Mouse (Mus musculus) retina, postnatal 7 days (tissue): ENCODE data around the gene Ick.
A peak's percentile ranks its signal among the peaks of the same experiment; 100 is the strongest.
"Not testable (repeated sequence)": the region's sequence is repeated elsewhere in the genome, so short reads cannot be mapped to it uniquely, and the experiment has no call there.

Source experiments
- DNase-seq: peaks from one replicate; pipeline ENCODE4 v3.0.0-alpha.2; 2012; ENCODE audit warnings: low read depth, low spot score

The Ick gene

GRCm38 (mm10) chr9:78148149-78148548, 39.2 kb downstream of the Ick start:
- DNase-seq, result no peak

GRCm38 (mm10) chr9:78149770-78150169, 40.8 kb downstream of the Ick start:
- DNase-seq, result not testable (repeated sequence)

- DNase-seq, result no peak
These were observed 45.4 kb downstream of the Ick start for GRCm38 (mm10) chr9:78154211-78154977.

DNA sequence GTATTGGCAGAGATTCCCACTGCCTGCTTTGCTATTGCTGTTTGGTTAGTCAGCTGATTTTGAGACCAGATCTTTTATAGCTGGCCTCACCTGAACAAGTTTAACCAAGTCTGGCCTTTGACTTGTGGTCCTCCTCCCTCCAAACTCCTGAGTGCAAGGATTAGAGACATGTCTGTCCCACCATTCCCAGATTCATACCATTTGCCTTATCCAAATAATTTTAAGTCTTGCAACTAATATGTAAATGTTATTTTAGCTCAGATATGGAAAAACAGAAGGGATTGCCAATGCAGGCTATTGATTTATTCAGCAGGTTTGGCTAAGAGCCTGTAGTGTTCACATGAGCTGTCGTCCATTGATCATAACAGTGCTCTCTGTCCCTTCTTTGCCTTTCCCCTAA, 48.2 kb downstream of the Ick start:
- DNase-seq, result no peak

DNA sequence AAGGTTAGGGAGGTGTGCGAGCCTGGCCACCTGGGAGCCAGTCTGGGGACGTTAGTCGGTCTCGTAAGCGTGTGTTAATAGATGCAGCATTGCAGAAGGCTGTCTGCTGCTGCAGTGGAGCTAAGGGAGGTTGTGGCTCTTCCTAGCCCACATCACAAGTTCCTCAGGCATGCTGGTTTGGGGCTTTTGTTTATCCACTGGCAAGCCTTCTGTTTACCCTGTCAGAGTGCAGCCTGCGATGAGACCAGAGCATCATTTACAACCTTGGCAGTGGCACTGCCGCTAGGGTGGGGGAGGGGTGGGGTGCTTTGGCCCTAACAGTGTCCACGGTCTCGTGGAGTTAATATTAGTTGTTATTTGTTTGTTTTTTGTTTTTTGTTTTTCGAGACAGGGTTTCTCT, 54.3 kb downstream of the Ick start:
- DNase-seq, result no peak

- DNase-seq, result no peak
These were observed 55.7 kb downstream of the Ick start for GRCm38 (mm10) chr9:78164741-78165140.

GRCm38 (mm10) chr9:78165454-78165853, 56.5 kb downstream of the Ick start:
- DNase-seq, result no peak

DNA sequence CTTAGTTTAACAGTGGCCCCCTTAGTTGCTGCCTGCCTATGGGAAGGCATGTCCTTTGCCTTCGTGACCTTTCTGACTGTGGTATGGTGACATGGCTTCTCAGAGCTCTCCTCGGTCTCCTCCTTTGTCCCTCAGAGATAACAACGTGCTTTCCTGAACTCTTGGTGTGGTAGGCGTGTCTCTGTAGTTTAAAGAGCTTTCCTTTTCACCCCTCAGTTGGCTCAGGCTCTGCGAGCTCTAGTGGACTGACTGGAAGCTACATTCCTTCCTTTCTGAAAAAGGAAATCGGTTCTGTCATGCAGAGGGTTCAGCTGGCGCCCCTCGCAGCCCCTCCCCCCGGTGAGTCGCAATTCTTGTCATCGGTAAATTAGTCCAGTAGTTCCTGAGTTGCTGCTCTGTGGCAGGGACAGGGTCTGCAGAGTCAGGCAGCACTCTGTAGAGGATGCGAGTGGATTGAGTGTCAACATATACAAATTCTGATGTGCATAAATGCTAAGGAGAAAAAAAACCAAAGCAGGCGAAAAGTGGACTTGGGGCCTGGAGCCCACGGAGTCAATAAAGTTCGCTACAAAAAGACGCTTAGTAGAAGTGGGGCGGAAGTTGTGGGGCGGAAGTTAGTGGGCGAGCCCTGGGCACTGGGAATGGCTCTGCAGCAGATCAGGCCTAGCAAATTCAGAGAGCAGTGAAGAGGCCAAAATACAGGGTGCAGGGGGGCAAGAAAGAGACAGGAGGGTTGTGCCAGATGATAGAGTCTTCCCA, 57.9 kb downstream of the Ick start:
- no peak for DNase-seq

GRCm38 (mm10) chr9:78167453-78167969, 58.5 kb downstream of the Ick start:
- no peak for DNase-seq

DNA sequence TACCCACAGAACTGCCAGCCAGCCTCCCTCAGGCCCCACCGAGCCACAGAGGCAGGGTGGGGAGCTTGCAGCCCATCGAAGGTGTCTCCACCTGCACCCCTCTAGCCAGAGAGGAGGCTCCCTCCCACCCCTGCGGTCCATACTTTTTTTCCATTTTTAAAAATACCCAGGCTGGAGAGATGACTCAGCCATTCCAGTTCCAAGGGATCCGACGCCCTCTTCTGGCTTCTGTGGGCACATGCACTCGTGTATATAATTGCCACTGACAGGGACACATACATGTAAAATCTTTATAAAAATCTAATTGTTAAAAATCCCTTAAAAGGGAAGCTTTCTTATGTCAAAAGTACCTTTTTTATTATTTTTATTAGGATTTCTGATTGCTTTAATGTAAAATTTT, 59.9 kb downstream of the Ick start:
- no peak for DNase-seq

DNA sequence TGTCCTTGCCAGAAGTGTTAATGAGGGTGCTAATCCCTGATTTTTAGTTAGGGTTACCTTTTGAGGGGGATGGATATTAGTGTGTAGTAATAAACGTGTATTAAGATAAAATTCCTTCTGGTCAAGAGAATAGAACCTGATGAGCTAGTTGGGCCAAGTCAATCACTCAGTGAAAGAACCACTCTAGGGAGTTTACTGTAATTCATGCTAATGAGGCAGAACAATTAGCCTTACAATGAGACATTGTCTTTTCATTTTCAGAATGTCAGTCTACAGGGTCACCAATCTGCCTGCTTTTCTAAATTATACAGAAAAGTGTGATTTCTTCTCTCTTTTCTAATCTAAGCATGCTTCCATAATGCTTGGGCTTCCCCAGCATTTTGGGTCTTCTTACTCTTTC, 65.0 kb downstream of the Ick start:
- no peak for DNase-seq

- DNase-seq, result not testable (repeated sequence)
These were observed 65.9 kb downstream of the Ick start for GRCm38 (mm10) chr9:78174925-78175276.

GRCm38 (mm10) chr9:78175277-78176200, 66.5 kb downstream of the Ick start:
- DNase-seq, result peak; percentile 92

- DNase-seq, result peak; percentile 67
These were observed 67.3 kb downstream of the Ick start for GRCm38 (mm10) chr9:78176201-78176727.

- no peak for DNase-seq
These were observed 67.8 kb downstream of the Ick start for GRCm38 (mm10) chr9:78176831-78177230.

DNA sequence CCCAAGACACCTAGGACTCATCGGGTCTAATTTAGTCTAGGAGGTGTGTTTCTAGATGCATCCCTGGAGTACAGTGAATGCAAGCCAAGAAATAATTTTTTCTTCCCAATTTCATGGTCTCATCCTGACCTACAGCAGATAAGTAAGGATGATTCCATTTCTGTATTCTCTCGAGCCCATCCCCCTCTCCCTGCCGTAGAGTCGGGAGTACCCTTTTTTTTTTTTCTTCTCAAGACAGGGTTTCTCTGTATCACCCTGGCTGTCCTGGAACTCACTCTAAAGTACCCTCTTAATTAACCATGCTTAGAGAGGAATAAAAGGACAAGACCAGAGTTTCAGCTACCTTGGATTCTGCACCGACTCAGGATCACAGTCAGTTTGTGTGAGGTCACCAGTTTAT, 69.2 kb downstream of the Ick start:
- no peak for DNase-seq

DNA sequence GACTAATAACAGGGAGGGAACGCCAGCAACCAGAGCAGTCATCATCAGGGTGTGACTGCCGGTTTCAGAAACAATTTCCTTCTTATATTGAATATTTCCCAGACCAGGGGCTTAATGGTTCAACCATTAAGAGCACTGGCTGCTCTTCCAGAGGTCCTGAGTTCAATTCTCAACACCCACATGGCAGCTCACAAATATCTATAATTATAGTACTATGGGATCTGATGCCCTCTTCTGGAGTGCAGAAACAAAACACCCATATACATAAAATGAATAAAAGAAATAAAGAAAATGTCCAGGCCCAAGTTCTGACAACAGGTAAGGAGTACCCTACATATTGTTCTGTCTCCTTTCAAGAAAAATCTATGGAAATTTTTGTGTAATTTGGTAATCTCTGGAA, 70.1 kb downstream of the Ick start:
- DNase-seq, result no peak

GRCm38 (mm10) chr9:78182474-78182873, 73.5 kb downstream of the Ick start, which contains the start of gene Gsta4:
Gene Gsta4 (plus strand): TSS chr9:78182774.
- DNase-seq, result not testable (repeated sequence)

- DNase-seq, result no peak
These were observed 76.7 kb downstream of the Ick start for GRCm38 (mm10) chr9:78185686-78186085.

- DNase-seq, result no peak
These were observed 79.9 kb downstream of the Ick start for GRCm38 (mm10) chr9:78188910-78189309.
